Mouse (Mus musculus) bone marrow macrophage, adult 2 months (primary cell): ENCODE measurements around the gene Taok3. TPM values are rescaled to one million over a fixed set of nuclear protein-coding genes. Genes with fewer than 3 reads are reported as not detected.

ENCODE experiments used
- H3K27ac ChIP-seq: 2 replicates; pipeline ENCODE4 v1.5.1; 2012; ENCODE audit warnings: low read depth, low read length; ENCODE audit not compliant: insufficient read depth
- H3K4me1 ChIP-seq: 2 replicates; pipeline ENCODE4 v1.6.1; 2012; ENCODE audit warnings: low read length; ENCODE audit not compliant: control insufficient read depth, insufficient read depth
- H3K4me3 ChIP-seq: 2 replicates; pipeline ENCODE4 v1.5.1; 2012; ENCODE audit warnings: mild to moderate bottlenecking, low read length, moderate library complexity; ENCODE audit not compliant: insufficient read depth
- CTCF ChIP-seq: IDR thresholded peaks from 2 replicates; pipeline ENCODE4 v1.5.1; 2012; ENCODE audit warnings: low read depth, mild to moderate bottlenecking, low read length, moderate library complexity
- POLR2A ChIP-seq: IDR thresholded peaks from 2 replicates; pipeline ENCODE4 v1.6.1; 2012; ENCODE audit warnings: mild to moderate bottlenecking, low read depth, low read length, borderline replicate concordance
- polyA plus RNA-seq: library from polyadenylated mRNA; stranded (reverse); fragments of >200 nt; gene quantifications from 2 replicates; pipeline ENCODE4 v1.2.4, GENCODE M21; 2012; ENCODE audit not compliant: missing spikeins, insufficient read depth, insufficient read length

Taok3 gene
- polyA plus RNA-seq, 1 experiment, result 112 TPM

GRCm38 (mm10) chr5:117168351-117169100 is 48.6 kb downstream of the Taok3 start:
- no peak overlapping the region for H3K4me3 ChIP-seq
- no peak overlapping the region for H3K27ac ChIP-seq
- TF ChIP-seq POLR2A (no peak), CTCF (no peak)
- H3K4me1 ChIP-seq, result peaks cover 25% of the 10 kb centered on the region

GRCm38 (mm10) chr5:117174057-117174456 is 54.1 kb downstream of the Taok3 start:
- no peak overlapping the region for H3K27ac ChIP-seq
- no peak overlapping the region for H3K4me3 ChIP-seq
- no peak for TF ChIP-seq CTCF
- no peak for TF ChIP-seq POLR2A
- H3K4me1 ChIP-seq, result peaks cover 8% of the 10 kb centered on the region

GRCm38 (mm10) chr5:117175896-117176295 is 56.0 kb downstream of the Taok3 start:
- peaks cover 8% of the 10 kb centered on the region for H3K4me1 ChIP-seq
- no peak overlapping the region for H3K4me3 ChIP-seq
- TF ChIP-seq POLR2A (no peak), CTCF (no peak)
- no peak overlapping the region for H3K27ac ChIP-seq

DNA sequence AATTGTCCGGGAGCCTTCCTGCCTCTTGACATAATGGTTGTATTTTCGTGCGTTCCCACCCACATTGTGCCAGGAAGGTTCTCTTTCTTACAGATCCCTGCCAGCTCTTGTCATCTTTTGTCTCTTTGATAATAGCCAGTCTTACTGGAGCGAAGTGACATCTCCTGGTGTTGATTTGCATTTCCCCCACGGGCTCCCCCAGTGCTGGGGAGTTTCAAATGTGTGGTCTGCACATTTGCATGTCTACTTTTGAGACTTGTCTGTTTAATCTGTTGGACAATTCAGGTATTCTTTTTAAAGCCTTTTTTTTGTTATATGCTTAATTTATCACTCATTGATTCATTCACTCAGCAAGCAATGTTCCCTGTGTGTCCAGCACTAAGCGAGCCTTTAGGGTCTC is 58.1 kb downstream of the Taok3 start:
- H3K4me3 ChIP-seq, result no peak overlapping the region
- H3K27ac ChIP-seq, result no peak overlapping the region
- H3K4me1 ChIP-seq, result peaks cover 24% of the 10 kb centered on the region
- TF ChIP-seq CTCF, result no peak
- TF ChIP-seq POLR2A, result no peak

DNA sequence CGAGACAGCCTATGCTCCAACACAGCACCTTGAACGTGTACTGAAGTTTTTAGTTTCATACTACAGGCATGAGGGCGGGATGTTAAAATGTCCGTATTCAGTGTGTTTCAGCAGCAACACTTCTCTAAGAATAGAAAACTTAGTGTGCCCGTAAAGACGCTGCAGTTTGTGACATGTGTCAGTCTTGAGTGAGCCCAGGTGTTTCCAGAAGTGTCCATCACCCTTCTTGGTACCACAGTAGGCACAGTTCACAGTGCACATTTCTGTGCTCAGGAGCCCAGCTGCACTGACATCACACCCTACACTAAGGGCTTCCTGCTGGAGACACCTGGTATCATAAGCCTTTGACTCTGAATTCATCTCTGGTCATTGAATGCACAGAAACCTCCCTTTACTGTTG is 58.6 kb downstream of the Taok3 start:
- no peak for TF ChIP-seq CTCF
- TF ChIP-seq POLR2A, result no peak
- peaks cover 28% of the 10 kb centered on the region for H3K4me1 ChIP-seq
- H3K27ac ChIP-seq, result no peak overlapping the region
- H3K4me3 ChIP-seq, result no peak overlapping the region

DNA sequence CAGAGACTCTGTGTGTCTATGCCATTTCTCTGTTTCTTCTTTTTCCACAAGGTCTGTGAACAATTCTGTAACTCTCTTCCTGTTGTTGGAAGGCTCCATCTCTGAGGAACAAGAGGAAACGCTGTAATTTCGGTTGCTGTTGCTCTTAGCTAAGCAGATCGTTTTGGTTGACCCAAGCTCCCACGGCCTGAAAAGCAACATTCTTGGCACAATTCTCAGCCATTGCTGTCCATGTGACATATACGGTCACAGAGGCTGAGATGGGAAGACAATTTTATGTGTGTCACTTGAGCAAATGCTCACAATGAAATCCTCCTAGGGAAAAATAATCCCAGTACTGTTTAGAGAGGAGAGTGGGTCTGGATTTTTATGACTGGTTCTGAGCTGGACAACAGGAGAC is 62.0 kb downstream of the Taok3 start:
- TF ChIP-seq CTCF, result no peak
- no peak for TF ChIP-seq POLR2A
- peaks cover 28% of the 10 kb centered on the region for H3K4me1 ChIP-seq
- peak overlapping the region; percentile 88 for H3K27ac ChIP-seq
- no peak overlapping the region for H3K4me3 ChIP-seq

- no peak overlapping the region for H3K4me3 ChIP-seq
- TF ChIP-seq POLR2A, result no peak
- TF ChIP-seq CTCF, result no peak
- H3K27ac ChIP-seq, result peak overlapping the region; percentile 88
- peaks cover 28% of the 10 kb centered on the region for H3K4me1 ChIP-seq
These were observed 62.5 kb downstream of the Taok3 start for GRCm38 (mm10) chr5:117182411-117182810.

GRCm38 (mm10) chr5:117184832-117185231 is 64.9 kb downstream of the Taok3 start:
- H3K4me1 ChIP-seq, result peaks cover 28% of the 10 kb centered on the region
- H3K27ac ChIP-seq, result no peak overlapping the region
- H3K4me3 ChIP-seq, result no peak overlapping the region
- TF ChIP-seq POLR2A (no peak), CTCF (peak; percentile 39; the same call in 1 of the 2 replicates)

GRCm38 (mm10) chr5:117185673-117186072 is 65.7 kb downstream of the Taok3 start:
- Histone ChIP-seq H3K27ac (no peak overlapping the region), H3K4me3 (no peak overlapping the region), H3K4me1 (peaks cover 24% of the 10 kb centered on the region)
- TF ChIP-seq CTCF (peak; percentile 40), POLR2A (no peak)

GRCm38 (mm10) chr5:117192061-117192460 is 72.1 kb downstream of the Taok3 start:
- H3K4me1 ChIP-seq, result no peaks in the 10 kb centered on the region
- H3K27ac ChIP-seq, result no peak overlapping the region
- no peak overlapping the region for H3K4me3 ChIP-seq
- no peak for TF ChIP-seq CTCF
- TF ChIP-seq POLR2A, result no peak

DNA sequence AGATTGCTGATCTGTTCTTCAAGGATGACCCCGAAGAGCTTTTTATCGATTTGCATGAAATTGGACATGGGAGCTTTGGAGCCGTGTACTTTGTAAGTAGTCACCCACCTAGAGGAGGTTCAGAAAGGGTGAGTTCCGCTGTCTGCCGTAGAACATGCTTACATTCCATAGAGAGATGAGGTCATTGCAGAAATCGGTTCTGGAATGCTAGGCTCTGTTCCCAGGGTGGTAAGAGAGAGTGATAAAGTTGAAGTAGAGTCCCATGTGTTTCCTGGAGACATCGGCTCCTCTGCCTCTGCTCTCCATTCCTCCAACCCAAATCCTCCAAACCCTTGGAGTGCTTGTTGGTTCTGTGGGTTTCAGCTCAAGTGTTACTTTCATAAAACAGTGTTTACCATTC is 73.8 kb downstream of the Taok3 start:
- no peak overlapping the region for H3K4me3 ChIP-seq
- no peak overlapping the region for H3K27ac ChIP-seq
- no peak for TF ChIP-seq CTCF
- TF ChIP-seq POLR2A, result no peak
- no peaks in the 10 kb centered on the region for H3K4me1 ChIP-seq
